Mouse (Mus musculus): ENCODE data around the gene Lect2. TPM values are rescaled to one million over a fixed set of nuclear protein-coding genes. Genes with fewer than 3 reads are reported as not detected.

The Lect2 gene
- polyA plus RNA-seq, 1 experiment, result not detected

- no peak for TF ChIP-seq GATA1 (IDR thresholded peaks at IDR 0.05; ENCODE audit: low read length)
Observed at GRCm38 (mm10) chr13:56534931-56535330, 13.4 kb downstream of the Lect2 start.

- no peak for TF ChIP-seq GATA1 (IDR thresholded peaks at IDR 0.05; ENCODE audit: low read length)
Observed at GRCm38 (mm10) chr13:56529685-56530084, 18.6 kb downstream of the Lect2 start.

- TF ChIP-seq GATA1 (IDR thresholded peaks at IDR 0.05; ENCODE audit: low read length), result no peak
Observed at GRCm38 (mm10) chr13:56529031-56529430, 19.3 kb downstream of the Lect2 start.

- no peak for TF ChIP-seq GATA1 (IDR thresholded peaks at IDR 0.05; ENCODE audit: low read length)
Observed at GRCm38 (mm10) chr13:56528281-56528680, 20.0 kb downstream of the Lect2 start.

- TF ChIP-seq GATA1 (IDR thresholded peaks at IDR 0.05; ENCODE audit: low read length), result no peak
Observed at GRCm38 (mm10) chr13:56527846-56528245, 20.5 kb downstream of the Lect2 start.

- no peak for TF ChIP-seq GATA1 (IDR thresholded peaks at IDR 0.05; ENCODE audit: low read length)
Observed at GRCm38 (mm10) chr13:56526871-56527270, 21.4 kb downstream of the Lect2 start.

- no peak for TF ChIP-seq GATA1 (IDR thresholded peaks at IDR 0.05; ENCODE audit: low read length)
Observed at GRCm38 (mm10) chr13:56522821-56523167, 25.5 kb downstream of the Lect2 start.

GRCm38 (mm10) chr13:56522081-56522820 is 26.1 kb downstream of the Lect2 start, which contains the start of gene Fbxl21:
TSS of gene Fbxl21 (plus strand) at chr13:56522472.
- no peak for TF ChIP-seq GATA1 (IDR thresholded peaks at IDR 0.05; ENCODE audit: low read length)

- TF ChIP-seq GATA1 (IDR thresholded peaks at IDR 0.05; ENCODE audit: low read length), result no peak
Observed at GRCm38 (mm10) chr13:56516816-56517215, 31.5 kb downstream of the Lect2 start.

- TF ChIP-seq GATA1 (IDR thresholded peaks at IDR 0.05; ENCODE audit: low read length), result no peak
Observed at GRCm38 (mm10) chr13:56516311-56516710, 32.0 kb downstream of the Lect2 start.

- no peak for TF ChIP-seq GATA1 (IDR thresholded peaks at IDR 0.05; ENCODE audit: low read length)
Observed at GRCm38 (mm10) chr13:56513595-56513994, 34.7 kb downstream of the Lect2 start.

GRCm38 (mm10) chr13:56509796-56510195 is 38.5 kb downstream of the Lect2 start:
- TF ChIP-seq GATA1 (IDR thresholded peaks at IDR 0.05; ENCODE audit: low read length), result no peak

- TF ChIP-seq GATA1 (IDR thresholded peaks at IDR 0.05; ENCODE audit: low read length), result no peak
Observed at GRCm38 (mm10) chr13:56506871-56507496, 41.3 kb downstream of the Lect2 start.

- no peak for TF ChIP-seq GATA1 (IDR thresholded peaks at IDR 0.05; ENCODE audit: low read length)
Observed at GRCm38 (mm10) chr13:56501866-56502420, 46.4 kb downstream of the Lect2 start.

GRCm38 (mm10) chr13:56500636-56501035 is 47.7 kb downstream of the Lect2 start:
- no peak for TF ChIP-seq GATA1 (IDR thresholded peaks at IDR 0.05; ENCODE audit: low read length)

GRCm38 (mm10) chr13:56500132-56500531 is 48.2 kb downstream of the Lect2 start:
- TF ChIP-seq GATA1 (IDR thresholded peaks at IDR 0.05; ENCODE audit: low read length), result no peak

- TF ChIP-seq GATA1 (IDR thresholded peaks at IDR 0.05; ENCODE audit: low read length), result no peak
Observed at GRCm38 (mm10) chr13:56494440-56494839, 53.9 kb downstream of the Lect2 start.

Other genes starting within 250 kb of the Lect2 start
- gene Gm3045, start 121.9 kb downstream of the Lect2 start, polyA plus RNA-seq (2012), result not detected in 2 replicates
- gene Slc25a48, start 110.1 kb downstream of the Lect2 start, polyA plus RNA-seq (2012), result not detected in 2 replicates
- gene Il9, start 66.3 kb downstream of the Lect2 start, polyA plus RNA-seq (2012), result not detected in 2 replicates
- gene Fbxl21, start 26.0 kb downstream of the Lect2 start, polyA plus RNA-seq (2012), result not detected in 2 replicates
- not detected in 2 replicates for gene Tgfbi, start 61.0 kb upstream of the Lect2 start, polyA plus RNA-seq (2012)
- 2.7 and 3.5 TPM in 2 replicates for gene Smad5, start 154.5 kb upstream of the Lect2 start, polyA plus RNA-seq (2012)
- gene Gm45623, start 205.3 kb upstream of the Lect2 start, polyA plus RNA-seq (2012), result not detected in 2 replicates